Mouse (Mus musculus): Measurements from ENCODE around the gene Morn1.

Morn1 gene

DNA sequence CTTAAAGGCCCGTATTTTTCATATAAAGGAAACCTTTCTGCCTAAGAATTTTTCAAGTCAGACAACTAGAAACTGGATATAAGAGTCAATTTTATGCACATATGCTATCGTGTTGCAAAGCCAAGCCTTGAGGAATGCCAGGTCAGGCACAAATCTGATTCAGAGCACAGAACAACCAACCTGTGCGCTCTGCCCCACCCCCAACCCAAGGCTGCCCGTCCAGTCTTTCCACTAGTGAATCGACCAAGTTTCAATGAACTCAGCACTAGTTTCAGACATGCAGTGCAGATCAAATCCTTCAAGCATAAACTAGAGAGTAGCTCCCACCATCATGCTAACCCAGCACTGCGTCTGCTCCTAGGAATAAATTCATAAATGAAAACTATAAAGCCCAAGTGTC, 6.7 kb upstream of the Morn1 start:
- no peak for DNase-seq

DNA sequence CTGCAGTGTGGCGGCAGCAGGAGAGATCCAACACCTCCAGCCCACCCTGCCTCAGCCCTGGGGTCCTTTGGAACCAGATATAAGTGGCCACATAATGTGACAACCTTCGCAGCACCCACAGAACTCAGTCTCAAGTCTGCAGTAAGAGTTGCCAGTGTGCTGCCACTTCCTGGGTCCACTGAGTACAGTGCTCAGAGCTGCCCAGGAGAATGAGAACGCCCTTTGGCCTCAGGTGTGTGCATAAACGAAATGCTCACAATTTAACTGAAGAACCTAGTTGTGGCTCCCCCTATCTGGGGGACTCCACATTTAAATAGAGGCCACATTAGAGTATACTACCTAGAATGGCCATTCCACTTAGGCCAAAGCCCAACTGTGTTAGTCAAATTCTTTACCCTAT, 2.8 kb upstream of the Morn1 start:
- no peak for DNase-seq

GRCm38 (mm10) chr4:155084351-155084750, 2.0 kb upstream of the Morn1 start:
- peak in 1 of 2 experiments; percentile 7 for DNase-seq

DNA sequence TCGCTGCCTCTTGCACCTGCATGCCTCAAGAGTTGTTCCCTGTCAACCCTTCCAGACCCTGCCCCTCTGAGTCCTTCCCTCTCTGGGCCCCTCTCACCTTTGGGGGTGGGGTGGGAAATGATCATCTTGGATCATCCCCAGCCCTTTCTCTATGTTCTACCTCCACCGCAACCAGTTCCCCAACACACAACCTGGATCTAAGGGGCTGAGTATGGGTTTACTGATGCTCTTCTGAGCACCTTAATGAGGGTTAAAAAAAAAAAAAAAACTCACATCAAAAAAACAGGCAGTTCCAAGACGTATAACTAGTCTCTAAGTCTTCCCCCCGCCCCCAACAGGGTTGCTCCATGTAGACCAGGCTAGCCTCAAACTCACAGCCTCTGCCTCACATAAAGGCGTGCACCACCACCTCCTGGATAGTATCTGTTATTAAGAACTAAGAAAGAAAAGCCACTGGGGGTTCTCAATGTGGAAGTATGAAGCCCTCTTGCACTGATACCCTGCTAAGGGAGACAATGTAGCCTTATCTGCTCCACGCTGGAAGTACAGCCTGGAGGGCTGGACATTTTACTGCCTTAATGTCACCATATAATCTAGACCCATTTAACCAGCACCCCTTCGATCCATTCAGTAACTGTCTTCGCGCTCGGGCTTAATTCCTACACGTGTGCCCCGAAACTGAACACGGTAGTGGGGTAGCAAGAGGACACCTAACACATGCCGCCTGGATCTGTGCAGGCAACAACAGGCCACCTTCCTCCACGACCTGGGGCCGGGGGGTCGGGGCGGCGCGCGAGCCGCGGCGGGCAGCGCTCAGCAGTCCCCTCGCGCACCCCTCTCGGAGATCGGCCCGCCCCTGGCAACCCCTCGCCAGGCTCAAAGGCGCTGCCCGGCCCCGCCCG, 920 bp upstream of the Morn1 start:
- no peak for DNase-seq

GRCm38 (mm10) chr4:155089241-155089640, 2.9 kb downstream of the Morn1 start:
- DNase-seq, result no peak

GRCm38 (mm10) chr4:155090147-155090546, 3.8 kb downstream of the Morn1 start:
- DNase-seq, result peak in 1 of 2 experiments; percentile 47

DNA sequence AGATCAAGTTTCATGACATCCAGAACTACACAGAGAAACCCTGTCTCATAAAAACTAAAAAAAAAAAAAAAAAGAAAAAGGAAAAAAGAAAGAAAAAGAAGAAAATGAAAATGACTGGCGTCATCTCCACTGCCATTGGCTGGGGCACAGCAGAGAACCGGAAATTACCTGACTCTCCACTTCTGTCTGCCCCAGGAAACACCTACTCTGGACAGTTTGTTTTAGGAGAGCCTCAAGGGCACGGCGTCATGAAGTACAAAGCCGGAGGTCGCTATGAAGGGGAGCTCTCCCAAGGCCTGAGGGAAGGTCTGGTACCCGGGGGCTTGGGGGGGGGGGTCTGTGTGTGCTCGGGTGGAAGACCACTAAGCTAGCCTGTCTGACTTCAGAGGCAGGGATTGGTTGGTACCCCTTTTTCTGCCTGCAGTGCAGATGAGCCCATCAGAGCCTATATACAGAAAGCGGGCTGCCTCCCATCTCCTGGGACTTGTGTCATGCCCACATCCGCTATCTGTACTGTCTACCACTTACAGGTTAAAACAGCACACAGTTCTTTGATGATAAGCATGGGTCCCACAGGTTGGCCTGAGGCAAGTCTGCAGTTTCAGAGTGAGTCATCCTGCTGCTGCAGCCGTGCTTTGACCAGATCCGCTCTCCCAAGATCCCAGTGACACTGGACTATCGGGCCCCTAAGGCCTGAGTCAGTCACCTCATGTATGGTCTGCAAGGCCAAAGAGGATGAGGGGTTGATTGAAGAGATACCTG, 4.5 kb downstream of the Morn1 start:
- peak; percentile 14 to 20 for DNase-seq

- peak; percentile 94 to 95 for DNase-seq
These were observed 6.5 kb downstream of the Morn1 start for GRCm38 (mm10) chr4:155092718-155093430.

- DNase-seq, result peak; percentile 28 to 41
These were observed 7.2 kb downstream of the Morn1 start for GRCm38 (mm10) chr4:155093431-155094149.

- DNase-seq, result peak; percentile 61 to 71
These were observed 8.2 kb downstream of the Morn1 start for GRCm38 (mm10) chr4:155094565-155094964.

- peak; percentile 90 to 93 for DNase-seq
These were observed 9.0 kb downstream of the Morn1 start for GRCm38 (mm10) chr4:155095238-155095900.

DNA sequence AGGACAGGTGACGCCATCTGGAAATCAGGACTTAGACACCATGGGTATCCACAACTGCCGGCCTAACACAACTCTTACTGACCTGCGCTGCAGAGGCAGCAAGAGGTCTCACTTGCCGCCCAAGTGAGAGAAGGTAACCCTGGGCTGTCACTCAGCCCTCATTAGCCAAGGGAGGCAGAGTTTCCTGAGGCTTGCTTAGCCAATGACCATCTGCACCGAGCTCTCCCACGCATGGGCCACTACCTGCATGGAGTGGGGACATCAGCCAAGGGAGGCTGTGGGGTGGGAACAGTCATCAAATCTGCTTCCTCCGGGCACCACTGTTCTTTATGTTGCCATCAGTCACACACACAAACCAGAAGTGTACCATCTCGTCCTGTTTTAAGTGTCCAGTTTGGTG, 9.6 kb downstream of the Morn1 start:
- peak; percentile 77 to 80 for DNase-seq

DNA sequence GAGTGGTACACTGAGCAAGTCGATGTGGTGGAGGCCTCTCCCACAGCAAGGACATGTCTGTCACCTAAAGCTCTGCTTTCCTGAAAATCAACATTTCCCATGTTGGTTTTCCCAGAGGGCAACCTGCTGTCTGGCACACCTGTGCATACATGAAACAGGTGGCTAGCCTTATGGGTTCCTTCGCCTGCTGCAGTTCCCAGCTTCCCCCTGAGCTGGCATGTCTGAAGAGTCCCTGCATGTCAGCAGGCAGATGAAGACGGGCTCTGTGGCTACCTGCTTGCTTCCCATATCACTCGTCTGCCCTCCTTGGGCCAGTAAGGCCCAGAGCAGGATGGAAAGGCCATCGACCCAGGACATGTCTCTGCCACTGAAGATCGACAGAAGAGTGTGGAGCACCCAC, 11.1 kb downstream of the Morn1 start:
- peak; percentile 48 to 50 for DNase-seq

- peak in 1 of 2 experiments; percentile 15 for DNase-seq
These were observed 12.2 kb downstream of the Morn1 start for GRCm38 (mm10) chr4:155098572-155098971.

- no peak for DNase-seq
These were observed 21.5 kb downstream of the Morn1 start for GRCm38 (mm10) chr4:155107886-155108285.

- DNase-seq, result no peak
These were observed 23.1 kb downstream of the Morn1 start for GRCm38 (mm10) chr4:155109471-155109870.

GRCm38 (mm10) chr4:155113766-155114410, 27.5 kb downstream of the Morn1 start:
- no peak for DNase-seq

GRCm38 (mm10) chr4:155116607-155117006, 30.2 kb downstream of the Morn1 start:
- DNase-seq, result no peak

DNA sequence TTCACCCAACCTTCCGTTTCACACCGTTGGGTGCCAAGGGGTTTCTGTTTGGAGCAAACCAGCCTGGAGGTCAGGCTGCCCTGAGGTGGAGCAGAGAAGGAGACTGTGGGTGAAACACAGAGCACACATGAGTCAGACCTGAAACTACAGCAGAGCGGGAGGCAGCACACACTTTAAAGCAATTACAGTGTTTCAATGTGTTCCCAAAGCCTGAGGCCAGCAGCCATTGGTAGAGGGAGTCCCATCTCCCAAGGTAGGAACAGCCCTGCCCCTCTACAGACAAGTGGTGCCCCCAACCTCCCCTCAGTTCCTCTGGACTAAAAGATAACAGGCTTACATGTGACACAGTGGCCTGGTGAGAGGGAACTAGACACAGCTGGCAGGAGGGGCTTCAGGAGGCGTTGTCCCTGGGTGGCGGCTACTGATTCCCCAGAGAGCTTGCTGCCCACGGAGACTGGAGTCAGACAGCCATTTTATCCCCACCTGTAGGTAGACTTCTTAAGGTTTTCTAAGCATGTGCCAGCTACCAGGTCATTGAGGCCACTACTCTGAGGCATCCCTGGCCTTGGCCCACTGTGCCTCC, 31.1 kb downstream of the Morn1 start:
- no peak for DNase-seq

DNA sequence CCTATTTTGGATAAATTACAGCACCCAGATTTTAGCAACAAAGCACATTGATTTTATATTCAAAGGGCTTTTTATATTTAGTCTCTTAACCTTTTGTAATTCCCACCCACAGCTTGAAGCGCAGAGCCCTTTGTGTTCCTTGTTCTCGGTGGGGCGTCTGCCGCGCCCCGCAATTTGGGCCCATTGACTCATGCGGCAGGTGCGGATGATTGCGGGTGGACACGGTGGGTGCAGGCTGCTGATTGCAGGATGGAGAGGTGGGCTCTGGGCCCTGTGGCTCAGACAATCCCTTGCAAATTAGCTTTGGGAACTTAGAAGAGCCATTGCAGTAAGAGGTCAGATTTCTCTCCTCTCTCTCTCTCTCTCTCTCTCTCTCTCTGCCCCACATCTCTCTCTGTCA, 31.9 kb downstream of the Morn1 start:
- no peak for DNase-seq

GRCm38 (mm10) chr4:155120038-155120437, 33.7 kb downstream of the Morn1 start:
- no peak for DNase-seq

Measured in cerebellum, postnatal 25 days (tissue).